Mouse (Mus musculus) CD4-positive helper T cell, adult 2 months (primary cell): ENCODE data around the gene Sirt5.

Source experiments
- DNase-seq: peaks from one replicate; pipeline ENCODE4 v3.0.0-alpha.2; 2012; ENCODE audit warnings: low read depth, missing footprints, low spot score

Sirt5 gene

DNA sequence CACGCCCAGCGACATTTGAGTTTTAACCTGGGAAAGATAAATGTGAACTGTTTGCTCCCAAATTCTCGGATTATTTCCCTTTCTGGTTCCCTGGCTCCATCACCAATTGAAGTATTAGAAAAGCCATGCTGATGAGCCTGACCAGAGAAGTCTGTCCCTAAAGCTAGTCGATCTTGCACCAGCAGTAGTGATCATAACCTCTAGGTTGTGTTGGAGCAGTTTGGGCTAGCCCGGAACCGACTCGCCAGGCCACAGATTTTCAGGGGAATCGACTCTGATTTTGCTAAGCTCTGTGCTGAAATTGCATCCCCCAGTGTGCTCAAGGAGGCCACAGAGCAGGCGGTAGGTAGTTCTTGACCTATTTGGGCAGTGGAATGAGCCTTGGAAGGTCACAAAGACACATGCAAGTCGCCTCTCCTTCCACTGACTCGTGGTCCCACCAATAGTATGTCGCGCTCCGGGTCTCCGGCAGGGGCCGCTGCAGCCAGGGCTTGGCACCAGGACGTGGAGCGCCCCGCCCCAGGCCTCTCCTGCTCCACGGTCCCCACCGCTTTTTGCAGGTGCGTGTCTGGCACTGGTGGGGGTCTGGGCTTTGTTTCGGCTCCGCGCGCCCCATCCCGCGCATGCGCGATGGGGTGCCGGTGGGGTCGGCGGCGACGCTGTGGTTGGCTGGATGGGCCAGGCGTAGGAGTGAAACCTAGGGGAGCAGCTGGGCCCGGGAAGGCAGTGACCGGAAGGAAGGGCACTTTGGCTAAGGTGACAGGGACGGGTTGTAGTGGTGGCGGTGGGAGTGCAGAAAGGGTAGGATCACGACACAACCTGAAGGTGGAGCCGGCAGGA is at the start of gene Sirt5:
Gene Sirt5 (plus strand): TSS at position 512 of the 840 bp plus-strand sequence.
- DNase-seq = peak; percentile 89

DNA sequence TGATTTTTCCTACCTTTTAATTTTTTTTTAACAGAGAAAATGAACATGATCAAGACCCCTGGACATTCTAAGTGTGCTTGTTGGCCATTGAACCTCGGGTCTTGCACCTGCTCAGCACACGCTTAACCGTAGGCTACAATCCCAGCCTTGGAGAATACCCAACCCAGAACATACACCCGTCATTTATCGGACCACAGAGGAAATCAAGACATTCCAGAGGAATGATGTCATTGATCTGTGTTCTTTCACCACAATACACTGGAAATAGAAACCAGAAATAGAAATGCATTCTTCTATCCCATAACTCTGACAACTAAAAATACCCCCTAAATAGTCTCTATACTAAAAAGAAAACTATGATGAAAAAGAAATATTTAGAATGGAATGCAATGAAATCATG is 47.9 kb upstream of the Sirt5 start:
- DNase-seq = no peak

DNA sequence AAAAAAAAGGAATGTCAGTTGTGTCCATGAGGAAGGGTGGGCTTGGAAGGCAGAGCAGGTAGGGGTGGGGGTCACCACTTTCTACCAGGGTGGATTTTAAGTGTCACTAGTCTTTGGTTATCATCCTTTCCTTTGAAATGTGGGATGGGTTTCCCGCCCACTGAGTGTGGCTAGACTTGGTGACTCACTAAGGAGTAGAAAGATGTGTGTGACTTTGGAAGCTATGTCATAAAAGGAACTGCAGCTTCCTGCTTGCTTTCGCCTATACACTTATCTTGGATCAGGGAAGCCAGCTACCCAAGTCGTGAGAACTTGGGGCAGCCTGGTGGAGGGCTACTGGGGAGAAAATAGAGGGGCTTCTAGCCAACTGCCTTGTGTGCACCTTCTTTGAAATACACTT is 45.9 kb upstream of the Sirt5 start:
- no peak for DNase-seq

DNA sequence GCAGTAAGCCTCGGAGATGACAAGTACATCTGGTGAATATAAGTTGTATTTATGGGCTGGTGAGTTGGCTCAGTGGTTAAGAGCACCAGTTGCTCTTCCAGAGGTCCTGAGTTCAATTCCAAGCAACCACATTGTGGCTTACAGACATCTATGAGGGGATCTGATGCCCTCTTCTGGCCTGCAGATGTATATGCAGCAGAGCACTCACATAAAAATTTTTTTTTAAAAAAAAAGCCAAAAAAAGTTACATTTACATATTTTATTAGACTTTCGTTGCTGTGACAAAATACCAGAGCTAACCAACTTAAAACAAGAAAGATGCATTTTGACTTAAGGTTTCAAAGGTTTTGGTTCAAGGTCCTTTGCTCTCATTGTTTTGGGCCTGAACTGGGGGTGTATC is 43.8 kb upstream of the Sirt5 start:
- DNase-seq = peak; percentile 45

DNA sequence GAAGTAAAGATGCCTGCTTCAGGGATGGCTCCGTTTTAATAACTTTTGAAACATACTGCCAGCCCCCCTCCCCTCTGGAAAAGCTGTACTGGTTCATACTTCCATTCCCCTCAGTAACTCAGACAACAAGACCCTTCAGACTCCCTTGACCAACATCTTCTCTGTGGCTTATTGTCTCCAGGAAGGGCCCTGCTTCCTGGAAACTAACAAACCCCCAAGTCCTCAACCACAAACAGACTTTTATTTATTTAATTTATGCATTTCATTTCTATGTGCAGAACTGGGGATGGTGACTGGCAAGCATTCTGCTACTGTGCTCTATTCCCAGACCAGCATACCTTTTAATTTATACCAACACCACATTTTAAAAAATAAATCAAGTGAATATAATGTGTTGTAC is 39.9 kb upstream of the Sirt5 start:
- DNase-seq = no peak

DNA sequence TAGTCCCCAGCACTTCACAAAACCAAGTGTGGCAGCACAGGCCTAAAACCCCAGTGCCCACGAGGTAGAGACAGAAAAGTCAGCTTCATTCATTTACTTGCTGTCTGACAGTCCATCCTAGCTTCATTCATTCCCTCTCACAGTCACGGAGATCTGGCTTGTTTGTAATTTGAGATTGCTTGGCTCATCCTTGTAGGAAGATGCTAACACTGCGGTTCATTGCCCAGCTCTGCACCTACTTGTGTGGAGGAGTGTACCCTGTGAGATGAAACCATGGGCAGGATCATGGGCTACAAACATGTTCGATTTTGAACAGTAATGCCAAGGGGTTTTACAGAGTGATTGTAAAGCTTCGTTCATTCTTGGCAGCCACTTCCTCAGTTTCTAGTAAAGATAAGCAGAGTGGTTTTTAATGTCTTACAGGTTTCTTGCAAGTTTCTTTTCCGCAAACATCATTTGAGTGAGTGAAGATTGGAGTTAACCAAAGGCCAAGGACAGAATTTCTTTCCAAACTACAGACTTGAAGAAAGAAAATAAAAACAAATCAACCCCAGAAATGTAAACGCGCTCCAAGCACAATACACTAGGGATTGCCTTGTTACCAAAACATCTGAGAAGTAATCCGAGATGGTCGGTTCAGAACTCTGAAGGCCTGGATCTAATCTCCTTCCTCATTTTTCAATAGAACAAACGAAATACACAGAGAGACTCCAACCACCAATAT is 33.4 kb upstream of the Sirt5 start:
- no peak for DNase-seq

DNA sequence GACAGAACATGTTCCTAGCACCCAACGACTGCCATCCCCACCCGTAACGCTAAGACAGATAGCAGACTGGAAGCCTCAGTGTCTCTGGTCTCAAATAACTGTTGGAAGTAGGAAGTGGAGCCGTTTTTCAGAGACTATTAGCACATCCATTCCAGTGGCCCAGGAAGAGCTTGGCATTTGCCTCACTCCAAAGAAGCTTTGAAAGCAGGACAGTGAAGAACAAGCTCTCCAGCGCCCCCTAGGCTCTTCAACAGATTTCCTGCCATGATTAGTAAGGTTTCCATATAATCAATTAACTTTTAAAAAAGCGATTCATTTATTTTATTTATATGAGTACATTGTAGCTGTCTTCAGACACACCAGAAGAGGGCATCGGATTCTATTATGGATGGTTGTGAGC is 32.7 kb upstream of the Sirt5 start:
- peak; percentile 32 for DNase-seq

DNA sequence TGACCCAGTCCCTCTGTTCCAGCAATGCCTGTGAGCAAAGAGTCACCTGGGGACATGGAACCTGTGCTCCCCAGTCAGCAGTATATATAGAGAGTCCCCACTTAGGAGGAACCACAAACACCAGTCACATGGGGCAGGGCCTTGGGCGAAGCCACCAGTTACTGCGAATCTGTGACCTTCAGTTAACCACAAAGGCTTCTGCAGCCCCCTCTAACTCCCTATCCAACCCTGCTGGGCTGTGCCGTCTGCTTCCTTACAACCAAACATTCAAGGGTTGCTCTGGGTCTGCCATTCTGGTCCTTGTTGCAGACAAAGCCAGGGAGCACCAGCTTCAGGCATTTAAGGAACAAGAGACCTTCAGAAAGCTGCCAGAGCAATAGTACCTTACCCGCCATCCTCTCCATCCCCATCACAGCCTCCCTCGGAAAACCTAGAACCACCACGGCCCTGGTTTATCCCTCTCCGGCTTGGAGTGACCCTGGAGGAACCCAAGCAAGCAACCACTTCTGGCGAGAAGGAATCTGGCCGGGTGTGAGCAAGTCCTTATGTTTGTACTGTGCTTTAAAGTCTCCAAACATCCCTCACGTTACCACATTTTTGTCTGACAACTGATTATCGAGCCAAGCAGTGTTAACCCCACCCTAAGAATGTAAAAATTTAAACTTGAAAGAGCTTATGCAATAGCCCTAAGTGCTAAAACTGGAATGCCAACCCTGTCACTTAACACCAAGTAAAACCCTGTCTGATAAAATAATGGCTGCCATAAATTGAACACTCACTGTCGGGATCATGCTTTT is 28.7 kb upstream of the Sirt5 start:
- DNase-seq = no peak

DNA sequence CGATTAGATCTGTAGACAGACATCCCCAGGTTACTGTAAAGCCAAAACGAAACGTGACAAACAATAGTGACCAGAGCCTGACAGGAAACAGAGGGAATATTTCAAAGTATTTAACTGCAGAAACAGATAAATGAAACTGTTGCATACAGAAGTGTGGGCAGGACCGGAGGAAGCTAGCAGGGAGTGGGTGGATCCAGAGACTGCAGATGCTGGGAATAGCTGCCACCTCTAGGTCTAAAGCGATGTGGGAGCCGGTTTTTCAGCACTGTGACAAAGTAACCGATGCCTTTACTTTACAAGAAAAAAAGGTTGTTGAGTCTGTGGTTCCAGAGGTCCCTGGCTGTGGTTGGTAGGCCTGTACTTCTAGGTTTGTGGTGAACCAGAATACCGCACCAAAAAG is 27.3 kb upstream of the Sirt5 start:
- DNase-seq = no peak

DNA sequence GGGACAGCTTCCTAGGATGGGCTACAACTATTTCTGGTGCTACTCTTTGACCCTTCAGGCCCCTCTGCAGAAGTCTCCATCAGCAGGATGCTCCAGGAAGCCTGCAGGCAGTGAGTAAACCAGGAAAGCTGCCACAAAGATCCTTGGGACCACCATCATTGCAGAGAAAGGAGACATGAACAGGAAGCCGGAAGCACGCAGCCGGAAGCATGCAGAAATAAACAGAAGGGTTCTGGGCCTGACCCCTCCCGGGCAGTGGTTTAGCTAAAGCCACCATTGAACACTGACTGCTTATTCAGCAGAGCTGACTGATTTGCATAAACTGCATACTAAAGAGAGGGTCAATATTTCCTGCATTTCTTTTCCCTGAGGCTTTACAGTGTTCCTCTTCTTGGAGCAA is 26.7 kb upstream of the Sirt5 start:
- no peak for DNase-seq

DNA sequence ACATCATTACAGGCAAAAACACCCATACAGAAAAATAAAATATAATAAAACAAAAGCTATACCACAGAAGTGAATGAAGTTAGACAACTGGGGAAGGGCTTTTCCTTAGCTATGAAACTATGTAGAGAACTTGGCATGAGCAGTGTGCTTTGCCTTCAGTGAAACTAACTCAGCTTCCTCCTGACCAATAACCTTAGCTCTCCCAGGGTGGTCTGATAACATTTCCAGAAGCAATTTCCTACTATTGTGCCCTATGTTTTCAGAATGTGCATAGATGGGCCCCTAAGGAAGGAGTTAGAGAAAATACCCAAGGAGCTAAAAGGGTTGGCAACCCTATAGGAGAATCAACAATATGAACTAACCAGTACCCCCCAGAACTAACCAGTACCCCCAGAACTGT is 18.5 kb upstream of the Sirt5 start:
- no peak for DNase-seq

DNA sequence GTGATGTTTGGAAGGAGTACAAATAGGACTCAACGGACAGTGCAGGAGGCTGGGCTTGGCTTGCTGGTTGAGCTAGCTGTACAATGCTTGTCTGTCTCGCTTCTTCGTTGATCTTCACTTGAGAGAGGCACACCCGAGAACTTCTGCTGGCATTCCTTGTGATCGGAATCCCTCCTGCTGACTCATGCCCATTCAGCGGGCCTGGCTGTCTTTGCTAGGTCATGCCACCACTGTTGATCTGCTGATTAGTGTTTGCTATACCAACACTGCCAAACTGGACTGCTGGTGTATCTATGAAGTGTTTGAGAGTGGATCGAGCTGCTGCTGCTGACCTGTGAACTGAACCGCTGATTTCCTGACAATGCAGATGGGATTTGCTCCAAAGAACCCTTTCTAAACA is 15.9 kb upstream of the Sirt5 start:
- no peak for DNase-seq

DNA sequence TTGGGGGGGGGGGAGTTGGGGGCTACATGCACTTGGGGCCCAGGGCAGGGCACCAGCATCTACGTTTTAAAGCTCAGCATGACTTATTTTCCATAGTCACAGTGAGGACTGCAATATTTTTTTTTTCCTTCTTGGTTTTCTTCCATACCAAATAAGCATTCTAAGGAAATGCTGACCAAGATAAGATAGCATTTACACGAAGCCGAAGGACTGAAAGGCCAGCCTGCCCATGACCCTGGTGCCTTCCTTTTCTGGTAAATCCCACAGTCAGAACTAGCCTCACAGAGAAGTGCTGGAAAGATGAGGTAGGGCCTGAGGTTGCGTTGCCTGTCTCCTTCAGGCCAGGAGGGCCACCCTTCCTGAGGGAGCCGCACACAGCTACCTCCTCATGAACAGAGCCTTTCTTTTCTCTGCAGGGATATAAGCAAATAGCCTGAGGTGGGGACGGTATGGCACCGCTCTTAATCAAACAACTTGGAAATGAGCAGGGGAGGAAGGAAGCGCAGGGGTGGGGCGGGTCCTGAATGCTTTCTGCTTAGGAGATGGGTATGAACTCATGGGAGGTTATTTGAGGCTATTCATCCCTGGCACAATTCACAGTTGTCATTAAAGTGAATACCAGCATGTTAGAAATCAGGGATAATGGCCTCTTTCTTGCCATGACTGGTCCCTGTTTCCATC is 14.7 kb upstream of the Sirt5 start:
- no peak for DNase-seq

DNA sequence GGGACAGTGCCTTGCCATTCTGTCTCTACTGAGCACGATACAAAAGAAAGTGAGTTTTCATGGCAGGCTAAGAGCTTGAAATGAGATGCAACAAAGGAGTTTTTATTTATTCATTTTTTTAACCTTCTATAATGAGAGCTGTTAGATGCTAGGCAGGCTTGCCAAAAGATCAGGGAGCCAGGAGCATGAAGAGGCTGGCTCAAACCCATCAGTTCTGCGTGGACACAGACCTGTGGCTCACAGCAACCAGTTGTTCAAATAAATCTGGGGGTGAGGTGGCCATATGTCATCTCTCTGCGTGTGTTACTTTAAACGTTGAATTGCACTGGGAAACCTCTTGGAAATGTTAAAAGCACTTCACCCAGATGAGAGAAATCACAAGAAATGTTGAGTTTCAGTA is 11.9 kb upstream of the Sirt5 start:
- DNase-seq = no peak

DNA sequence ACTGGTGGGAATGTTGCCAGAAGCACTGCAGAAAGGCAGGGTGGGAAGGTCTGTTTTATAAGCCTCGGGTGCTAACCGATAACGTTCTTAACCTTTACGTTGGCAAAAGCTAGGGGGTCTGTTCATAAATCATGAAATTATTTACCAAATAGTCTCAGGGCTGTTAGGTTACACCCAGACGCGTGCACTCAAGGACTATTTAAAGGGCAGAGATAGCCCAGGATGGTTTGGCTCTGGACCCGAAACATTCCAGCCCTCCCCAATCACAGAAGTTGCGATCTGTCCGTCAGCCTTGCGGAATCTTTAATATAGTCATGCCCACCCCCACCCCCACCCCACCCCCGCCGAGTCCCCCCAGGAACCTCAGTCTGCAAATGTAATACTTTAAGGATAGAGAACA is 10.9 kb upstream of the Sirt5 start:
- no peak for DNase-seq

DNA sequence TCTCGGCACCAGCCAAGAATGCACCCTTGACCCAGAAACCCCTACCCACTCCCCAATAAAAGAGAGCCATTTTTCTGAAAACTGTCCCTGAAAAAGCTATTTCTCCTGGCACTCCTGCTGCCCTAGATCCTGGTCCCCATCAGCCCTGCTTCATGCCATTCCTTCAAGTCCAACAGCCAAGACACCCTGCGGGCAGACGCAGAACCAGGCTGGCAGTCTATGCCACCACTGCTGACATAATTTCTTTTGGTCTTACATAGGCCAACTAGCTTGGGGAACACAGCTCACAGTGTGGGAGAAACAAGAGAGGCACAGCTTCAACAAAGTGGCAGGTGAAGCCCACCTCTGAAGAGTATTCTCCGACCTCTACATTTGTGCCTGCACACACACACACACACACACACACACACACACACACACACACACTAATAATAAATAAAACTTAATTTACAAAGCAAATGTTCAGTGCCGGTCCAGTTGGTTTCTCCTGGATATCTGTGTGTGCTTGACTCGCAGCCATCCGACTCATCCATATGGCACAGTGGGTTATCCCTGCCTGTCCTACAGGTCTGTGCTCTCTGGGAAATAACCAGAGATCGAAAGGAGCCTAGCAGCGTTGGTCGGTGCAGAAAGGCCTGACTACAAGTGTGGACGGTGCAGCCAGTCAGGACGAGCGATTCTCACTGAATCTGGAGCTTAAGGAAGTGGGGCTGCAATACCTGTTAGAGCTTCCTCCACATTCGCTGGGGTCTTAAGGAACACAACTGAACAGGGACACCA is 8.8 kb upstream of the Sirt5 start:
- no peak for DNase-seq

DNA sequence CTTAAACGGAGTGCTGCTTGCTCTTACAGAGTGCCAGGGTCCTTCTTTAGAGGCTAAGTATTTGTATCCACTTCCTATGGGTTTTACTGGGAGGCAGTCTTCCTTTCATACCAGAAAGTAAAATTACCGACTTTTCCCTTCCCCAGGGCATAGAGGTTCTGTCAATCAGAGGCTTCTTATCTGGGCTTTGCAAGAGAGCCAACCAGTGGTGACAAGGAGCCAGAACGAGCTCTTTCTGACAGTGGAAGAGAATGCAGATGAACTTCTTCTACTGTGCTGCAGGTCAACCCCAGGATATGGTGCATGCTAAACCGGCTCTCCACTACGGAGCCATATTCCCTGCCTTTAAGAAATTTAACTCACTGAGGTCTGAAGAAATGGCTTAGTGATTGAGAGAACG is 4.8 kb upstream of the Sirt5 start:
- DNase-seq = no peak

DNA sequence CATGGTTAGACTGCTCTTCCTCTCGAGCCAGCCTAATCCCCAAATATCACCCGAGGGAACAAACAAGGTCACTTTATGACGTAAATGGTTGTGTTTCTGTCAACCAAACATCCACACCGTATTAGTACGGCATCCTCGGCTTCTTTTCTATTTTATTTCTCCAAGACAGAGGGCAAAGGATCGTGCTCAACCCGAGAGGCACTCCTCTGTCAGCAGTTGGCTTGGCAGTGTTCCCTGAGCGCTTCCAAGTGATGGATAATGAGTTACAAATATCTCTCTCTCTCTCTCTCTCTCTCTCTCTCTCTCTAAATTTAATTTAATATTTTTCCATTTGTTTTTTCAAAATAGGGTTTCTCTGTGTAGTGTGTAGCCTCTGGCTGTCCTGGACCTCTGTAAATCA is 2.9 kb upstream of the Sirt5 start:
- DNase-seq = no peak

DNA sequence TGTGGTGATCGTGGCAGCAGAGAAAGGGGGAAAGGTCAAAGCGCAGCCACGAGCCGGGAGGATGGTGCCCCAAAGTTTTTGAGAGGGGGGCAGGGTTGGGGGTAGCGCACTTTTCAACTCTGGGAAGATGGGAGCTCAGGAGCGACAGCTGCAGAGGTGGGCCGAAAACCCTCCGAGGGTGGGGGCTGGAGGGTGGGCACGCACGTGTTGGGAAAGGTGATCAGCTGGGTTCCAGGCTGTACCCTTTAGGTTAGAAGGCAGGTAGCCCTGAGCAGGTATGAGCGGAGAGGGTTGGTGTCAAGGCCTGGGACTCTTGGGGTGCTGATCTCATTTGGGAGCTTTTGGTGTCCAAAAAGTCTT is 509 bp downstream of the Sirt5 start:
- no peak for DNase-seq

DNA sequence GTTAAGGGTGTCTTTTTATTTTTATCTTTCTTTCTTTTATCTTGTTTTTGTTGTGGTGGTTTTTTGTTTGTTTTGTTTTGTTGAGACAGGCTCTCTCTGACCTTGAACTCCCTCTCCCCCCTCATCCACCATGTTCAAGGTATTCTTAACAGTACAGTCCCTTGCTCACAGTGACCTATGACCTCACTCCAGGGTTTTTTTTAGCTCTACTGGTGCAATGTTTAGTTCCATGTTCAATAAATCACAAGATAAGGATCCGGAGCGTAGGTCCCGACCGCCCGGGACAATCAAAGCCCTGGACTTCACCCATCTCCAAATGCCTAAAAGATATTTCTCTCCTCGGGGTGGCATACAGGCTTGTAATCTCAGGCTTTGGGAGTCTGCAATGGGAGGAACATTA is 4.8 kb downstream of the Sirt5 start:
- no peak for DNase-seq

DNA sequence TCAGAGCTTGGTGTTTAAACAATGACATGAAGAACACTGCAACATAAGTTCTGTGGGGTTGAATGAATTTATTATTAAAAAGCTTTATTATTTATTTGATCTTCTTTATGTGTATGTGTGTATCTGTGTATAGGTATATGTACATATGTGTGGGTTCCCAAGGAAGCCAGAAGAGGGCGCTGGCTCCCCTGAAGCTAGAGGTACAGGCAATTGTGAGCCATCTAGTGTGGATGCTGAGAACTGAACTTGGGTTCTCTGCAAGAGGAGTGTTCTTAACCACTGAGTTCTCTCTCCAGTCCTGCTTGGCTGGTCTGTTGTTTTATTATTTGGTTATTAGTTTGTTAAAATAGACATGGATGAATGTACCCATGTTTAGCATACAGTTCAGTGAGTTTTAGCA is 7.6 kb downstream of the Sirt5 start:
- DNase-seq = no peak
